Mouse (Mus musculus) lung, postnatal 14 days (tissue): ENCODE measurements at regions not wholly inside any gene's neighbourhood (a gene's known extent, or its start where the extent isn't known, plus 50 kb on each side); places are given as distances from the start of the nearest gene placed in this dataset.
A peak's percentile ranks its signal among the peaks of the same experiment; 100 is the strongest.

Experiments used
- DNase-seq: peaks from one replicate; pipeline ENCODE4 v3.0.0; 2021

- DNase-seq = peak; percentile 44
Observed at GRCm38 (mm10) chr15:25536451-25537334, 85.6 kb upstream of the Myo10 start.

GRCm38 (mm10) chr15:25539344-25540176 lies 82.8 kb upstream of the Myo10 start:
- peak; percentile 58 for DNase-seq

DNA sequence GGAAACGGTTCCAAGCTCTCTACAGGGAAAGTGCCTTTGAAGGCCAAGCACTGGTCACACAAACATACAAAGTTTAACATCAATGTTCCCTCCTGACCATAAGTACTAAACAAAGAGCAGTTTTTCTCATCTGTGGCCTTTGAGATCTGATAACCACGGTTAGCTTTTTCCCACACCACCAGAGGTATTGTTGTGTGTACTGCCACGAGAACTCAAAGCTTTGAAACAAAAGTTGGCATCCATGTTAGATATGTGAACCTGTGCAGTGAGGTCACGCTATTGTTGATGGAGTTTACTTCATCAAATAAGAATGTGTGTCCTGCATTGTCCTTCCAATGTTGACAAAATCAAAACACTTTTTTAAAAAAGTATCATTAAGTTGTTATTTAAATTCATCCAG lies 79.9 kb upstream of the Myo10 start:
- DNase-seq = no peak

DNA sequence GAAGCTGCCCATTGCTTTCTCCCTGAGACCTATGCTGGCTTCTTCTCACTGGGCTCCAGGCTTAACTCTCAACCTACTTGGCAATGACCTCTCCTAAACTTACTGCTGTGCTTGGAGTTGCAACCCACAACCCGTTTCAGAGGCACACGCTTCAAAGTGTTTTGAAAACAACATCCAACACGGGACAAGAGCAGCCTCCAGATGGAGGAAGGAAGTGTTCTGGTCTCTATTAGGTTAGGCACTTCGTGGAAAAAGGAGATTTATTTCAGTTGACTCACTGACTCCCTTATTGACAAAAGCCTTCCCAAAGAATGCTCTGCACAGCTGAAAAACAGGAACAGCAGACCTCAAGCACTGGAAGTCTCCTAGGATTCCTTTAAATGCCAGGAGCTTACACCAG lies 76.1 kb upstream of the Myo10 start:
- DNase-seq = no peak

DNA sequence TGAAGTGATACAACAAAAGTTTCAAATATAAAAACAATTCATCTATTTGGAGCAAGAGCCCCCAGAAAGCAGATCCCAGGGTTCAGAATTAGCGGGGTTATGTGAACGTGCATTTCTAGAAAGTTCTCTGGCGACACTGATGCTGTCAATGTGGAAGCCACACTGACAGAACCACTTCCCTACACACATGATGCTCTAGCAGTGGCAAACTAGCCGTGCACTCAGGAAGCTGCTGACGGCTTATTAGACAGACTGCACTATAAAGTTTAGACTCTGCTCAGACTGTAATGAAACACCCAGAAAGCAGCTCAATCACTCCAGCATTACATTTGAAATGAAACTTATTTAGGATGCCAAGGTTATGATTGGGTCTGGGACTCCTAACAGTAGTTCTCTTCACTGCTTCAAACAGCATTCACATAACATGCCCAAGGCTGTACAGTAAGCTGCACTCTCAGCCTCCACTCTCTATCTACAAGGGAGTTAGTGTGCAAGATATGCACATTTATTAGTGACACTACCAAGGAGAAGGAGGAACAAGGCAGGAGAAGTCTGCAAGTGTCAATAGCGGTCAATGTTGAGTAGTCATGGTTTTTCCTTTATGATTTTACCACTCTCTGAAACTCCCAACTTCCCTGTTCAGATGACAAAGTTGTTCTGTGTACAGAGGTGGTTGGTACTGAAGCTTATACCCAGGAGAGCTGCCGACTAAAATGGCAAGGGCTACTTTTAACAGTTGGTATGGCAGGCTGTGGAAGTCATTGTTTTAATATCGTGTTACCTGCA lies 71.9 kb upstream of the Myo10 start:
- no peak for DNase-seq

- no peak for DNase-seq
Observed at GRCm38 (mm10) chr15:25554945-25555344, 67.4 kb upstream of the Myo10 start.

- DNase-seq = no peak
Observed at GRCm38 (mm10) chr15:25555852-25556251, 66.5 kb upstream of the Myo10 start.

GRCm38 (mm10) chr15:25557566-25557965 lies 64.8 kb upstream of the Myo10 start:
- no peak for DNase-seq

- no peak for DNase-seq
Observed at GRCm38 (mm10) chr15:25558240-25558639, 64.1 kb upstream of the Myo10 start.

DNA sequence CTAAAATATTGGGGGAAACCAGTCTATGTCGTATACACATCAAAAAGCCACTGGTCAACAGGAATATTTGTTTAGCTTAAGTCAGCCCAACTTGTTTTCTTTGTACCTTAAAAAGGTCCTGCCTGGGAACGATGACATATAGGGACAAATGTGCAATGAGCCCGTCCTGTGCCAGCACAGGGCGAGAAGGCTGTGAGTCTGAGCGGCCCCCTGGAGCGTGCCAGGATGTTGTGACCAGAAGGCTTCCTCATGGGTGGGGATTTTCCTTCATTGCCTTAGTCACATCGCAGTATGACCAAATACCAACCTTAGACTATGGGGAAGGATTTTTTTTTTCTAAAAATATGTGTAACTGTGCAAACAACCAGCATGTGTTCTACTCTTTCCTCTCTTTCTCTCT lies 58.7 kb upstream of the Myo10 start:
- no peak for DNase-seq

- DNase-seq = no peak
Observed at GRCm38 (mm10) chr15:25572495-25572894, 49.8 kb upstream of the Myo10 start.
